Mouse (Mus musculus) lung, postnatal 10 days (tissue): ENCODE measurements around the gene Disc1.

Source experiments
- DNase-seq: peaks from one replicate; pipeline ENCODE4 v3.0.0; 2021

The Disc1 gene

DNA sequence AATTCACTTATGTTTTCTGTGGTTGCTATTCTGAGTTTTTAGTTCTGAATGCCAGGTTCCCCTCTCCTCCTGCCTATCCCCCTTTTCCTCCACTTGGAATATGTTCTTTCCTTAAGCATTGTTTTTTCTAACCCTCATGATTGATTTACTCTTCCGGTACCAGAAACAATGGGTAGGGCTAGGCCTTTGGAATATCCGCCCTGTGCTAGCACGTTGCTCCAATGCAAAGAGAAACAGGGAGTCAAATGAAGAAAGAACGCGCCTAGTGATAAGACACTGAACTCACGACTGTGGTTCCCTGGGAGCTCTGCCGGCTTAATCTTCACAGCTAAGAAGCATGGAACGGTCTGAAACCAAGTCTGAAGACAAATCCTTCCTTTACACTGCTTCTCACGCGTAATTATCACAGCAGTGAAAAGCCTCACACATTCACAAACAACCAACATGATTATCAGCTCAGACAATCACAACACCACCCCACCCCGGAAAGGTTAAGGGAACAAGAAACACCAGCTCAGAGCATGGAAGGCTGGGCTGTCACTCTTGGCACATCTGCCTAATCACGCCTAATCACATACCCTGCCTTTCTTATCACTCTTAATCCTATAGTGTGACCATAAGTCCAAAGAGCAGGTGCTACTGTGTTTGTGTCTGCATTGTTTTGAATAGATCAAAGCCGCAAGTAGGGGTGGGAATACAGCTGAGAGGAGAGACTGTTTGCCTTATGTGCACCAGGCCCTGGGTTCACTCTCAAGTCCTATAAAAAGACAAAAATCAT, 218.3 kb downstream of the Disc1 start:
- DNase-seq: no peak

DNA sequence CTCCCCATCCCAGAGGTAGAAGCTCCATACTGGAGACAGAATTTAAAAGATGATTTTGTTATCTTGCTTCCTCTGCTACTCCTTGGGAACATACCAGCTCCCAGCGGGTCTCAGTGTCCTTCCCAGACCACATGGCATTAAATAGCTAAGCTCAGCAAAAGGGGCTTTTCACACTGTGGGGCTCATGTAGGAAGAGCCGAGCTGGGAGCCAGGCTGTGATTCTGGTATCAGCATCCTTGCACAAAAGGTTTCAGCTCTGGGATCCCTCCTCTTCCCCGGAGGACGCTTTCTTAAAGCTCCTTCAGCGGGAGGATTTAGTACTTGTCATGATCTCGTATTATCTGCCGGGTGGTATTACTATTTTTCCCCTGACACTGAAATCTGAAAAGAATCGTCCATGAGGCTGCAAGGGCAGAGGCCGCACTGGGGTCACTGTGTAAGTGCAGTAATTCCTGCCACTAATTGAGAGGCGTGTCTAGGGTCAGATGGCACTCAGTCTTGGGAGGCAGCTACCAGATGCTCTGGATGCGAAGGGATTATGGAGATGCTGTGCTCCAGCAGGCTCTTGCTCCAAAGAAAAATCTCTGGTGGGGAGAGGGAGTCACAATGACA, 223.2 kb downstream of the Disc1 start:
- DNase-seq: no peak

DNA sequence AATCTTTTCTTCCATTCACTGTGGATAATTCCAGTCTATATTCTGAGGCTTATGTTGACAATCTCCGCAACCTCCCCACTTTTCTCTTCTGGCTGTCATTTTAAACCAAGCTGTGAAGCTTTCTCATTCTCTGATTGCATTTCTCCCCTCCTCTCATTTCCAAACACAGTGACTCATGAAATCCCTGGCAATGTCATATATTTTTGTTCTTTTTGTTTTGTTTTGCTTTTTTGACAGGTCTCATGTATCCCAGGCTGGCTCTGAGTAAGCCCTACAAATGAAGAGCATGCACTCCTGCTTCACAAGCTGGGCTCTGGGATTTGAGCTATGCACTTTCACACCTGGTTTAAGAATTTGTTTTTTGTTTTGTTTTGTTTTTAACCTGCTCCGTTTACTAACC, 225.2 kb downstream of the Disc1 start:
- DNase-seq: no peak

DNA sequence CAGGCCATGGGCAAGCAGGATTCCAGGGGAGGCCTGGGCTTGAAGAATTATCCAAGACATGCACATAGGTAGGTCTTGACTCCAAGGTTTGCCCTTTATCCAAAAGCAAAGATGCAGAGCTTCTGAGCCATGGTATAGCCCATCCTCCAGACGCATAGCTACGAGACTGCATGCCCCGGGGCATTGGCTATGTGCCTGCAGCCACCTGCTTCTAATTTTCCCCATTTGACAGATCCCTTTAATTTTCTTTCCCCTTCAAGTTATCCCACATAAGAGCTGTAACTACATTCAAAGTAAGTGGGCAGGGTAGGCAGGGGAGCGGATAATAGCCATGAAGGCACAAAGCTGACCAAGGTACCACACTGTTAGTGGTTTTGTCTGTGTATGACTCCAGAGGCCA, 225.9 kb downstream of the Disc1 start:
- DNase-seq: no peak

DNA sequence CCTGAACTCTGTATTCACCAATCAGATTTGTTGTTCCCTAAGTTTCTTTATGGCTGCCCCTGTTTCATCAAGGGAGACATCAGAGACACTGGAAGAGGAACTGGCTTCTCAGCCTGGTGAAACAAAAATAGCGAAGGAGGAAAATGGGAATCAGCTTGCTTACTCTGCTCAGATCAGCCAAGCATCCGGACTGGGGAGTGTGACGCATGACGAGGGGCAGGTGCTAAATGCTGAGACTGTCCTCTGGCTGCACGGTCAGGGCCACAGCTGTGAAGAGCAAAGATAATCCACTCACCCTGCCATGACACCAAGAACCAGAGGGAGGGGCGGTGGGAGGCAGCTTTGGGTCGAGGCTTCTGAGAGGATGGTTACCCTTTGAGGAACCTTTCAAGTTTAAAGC, 228.5 kb downstream of the Disc1 start:
- peak; percentile 41 for DNase-seq

DNA sequence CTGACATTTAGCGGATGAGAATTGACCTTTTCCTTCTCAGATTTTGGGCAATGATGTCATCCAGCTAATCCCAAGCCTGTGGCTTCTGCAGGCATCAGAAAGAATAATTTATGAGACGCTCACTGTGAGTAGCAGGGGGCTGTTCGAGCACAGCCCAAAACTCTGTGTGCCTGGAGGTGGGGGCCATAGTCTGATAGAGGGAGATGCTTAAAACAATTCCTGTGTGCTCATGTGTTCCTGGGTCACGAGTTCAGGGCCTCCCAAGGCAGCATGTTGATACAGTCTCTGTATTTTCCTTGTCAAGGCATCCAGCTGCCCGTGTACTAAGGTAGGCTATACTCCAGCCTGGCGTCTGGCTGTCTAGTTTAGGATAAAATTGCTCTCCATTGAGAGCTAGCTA, 229.5 kb downstream of the Disc1 start:
- DNase-seq: no peak

DNA sequence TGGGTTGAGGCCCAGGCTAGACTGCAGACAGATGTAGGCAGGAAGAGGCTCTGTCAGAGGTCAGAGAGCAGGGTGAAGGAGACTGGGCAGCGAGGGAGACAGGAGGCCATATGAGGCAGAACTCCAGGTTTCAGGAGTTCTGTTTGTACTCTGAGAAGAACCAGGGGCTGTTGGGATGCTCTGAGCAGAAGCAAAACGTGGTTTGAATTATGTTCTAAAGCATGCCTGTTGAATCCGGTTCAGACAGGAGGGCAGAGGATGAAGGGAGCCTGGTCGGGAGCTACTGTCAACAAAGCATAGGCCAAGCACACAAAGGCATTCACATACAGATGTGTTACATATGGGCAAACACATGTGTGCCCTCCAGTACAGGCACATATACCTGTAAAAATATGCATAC, 230.9 kb downstream of the Disc1 start:
- DNase-seq: no peak

DNA sequence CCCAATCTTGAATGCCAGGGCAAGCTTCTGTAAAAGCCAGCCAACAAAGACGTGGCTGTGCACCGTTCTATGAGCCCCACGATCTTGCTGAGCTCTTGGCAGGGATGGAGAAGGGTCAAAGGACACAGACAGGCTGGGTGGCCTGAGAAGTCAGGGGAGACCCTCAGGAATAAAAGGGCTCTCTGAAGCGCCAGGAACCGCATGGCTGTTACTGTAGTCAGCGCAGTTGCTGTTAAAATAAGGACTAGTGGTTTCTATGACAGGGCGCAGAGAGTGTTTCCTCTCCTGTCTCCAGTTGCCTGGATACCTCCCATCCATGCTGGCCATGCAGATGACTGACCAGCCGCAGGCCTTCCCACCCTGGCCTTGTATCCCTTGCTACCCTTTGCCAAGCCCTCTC, 231.4 kb downstream of the Disc1 start:
- no peak for DNase-seq

DNA sequence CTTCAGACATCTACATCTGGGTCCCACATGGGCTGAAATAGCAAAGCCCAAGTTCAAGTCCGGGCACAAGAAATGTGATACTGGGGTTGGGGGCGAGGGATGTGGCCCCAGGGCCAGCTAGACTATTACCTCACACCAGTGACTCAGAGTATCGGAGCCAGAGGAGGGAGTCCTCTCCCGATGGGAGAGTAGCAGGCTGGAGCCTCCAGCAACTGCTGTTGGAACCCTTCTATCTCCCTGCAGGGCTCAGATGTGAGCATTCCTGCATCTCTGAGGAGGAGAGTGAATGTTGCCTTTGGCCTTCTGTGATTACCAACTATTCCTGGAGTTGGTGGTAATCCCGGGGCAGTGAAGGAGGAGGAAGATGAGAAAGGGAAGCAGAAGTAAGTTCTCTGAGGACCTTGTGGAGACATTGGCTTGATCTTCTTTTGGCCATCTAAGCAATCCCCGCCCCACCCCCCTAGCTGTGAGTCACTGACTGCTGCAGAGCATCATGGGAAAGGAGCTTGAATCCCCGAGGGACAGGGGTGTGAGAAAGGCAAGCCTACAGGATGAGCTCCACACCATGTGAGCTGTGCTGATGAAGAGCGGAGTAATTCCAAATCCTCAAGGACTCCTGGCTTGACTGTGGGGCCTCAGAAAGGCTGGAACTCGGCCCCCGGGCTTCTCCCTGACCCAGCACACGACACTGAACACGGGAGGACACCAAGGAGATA, 232.1 kb downstream of the Disc1 start:
- peak; percentile 83 for DNase-seq

DNA sequence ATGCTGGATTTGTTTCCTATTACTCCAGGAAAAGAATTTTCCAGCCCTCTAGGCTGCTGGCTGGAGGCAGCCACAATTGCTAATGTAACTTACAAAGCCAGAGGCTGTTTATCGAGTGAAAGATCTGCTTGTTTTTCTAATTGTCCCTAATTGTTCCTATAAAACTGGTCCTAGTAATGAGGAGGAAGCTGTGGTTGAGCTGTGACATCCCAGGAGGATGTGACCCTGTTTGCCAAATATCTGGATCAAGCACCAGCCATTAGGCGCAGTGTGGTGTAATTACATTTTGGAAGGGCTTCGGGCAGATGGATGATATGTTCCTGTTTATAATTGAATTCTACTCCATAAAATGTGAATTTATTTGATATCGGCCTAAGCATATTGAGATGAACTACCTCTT, 233.3 kb downstream of the Disc1 start:
- DNase-seq: no peak

DNA sequence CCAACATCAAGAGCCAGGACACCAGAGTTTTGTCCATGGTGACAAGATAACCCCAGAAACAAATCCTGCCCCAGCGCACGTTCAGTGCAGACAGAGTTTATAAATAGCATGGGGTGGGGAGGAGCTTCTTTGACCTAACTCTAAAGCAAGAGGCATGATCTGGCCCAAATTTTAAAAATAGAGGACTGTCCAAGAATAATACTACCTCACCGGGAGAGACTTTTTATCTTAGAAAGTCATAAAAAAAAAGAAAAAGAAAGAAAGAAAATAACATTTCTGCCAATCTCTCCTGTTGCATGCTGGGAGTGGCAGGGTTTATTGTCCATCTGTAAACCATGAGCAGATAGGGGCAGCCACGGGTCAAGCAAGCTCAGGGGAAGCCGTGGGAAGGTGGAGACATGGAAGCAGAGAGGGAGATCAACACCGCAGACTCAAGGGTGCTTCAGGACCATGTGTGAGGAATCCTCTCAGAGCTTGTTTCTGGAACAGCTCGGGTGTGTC, 233.9 kb downstream of the Disc1 start:
- DNase-seq: peak; percentile 10

DNA sequence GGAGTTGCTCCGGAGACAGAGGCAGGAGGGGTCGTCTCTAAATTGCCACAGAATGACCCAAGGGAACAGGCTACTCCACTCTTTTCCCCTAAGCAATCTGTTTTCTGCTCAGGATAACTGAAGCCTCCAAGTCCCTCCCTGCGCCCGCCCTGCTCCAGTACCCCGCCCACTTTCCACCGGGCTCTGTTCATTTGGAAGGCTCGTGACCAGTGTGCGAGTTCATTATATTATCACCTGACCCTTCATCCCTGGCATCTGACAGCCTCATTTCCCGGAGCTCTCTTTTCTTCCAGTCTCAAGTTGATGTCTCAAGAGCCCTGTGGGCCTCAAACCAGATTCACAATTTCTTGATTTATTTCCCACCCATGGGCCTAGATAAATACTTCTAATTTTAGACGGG, 237.5 kb downstream of the Disc1 start:
- peak; percentile 30 for DNase-seq

DNA sequence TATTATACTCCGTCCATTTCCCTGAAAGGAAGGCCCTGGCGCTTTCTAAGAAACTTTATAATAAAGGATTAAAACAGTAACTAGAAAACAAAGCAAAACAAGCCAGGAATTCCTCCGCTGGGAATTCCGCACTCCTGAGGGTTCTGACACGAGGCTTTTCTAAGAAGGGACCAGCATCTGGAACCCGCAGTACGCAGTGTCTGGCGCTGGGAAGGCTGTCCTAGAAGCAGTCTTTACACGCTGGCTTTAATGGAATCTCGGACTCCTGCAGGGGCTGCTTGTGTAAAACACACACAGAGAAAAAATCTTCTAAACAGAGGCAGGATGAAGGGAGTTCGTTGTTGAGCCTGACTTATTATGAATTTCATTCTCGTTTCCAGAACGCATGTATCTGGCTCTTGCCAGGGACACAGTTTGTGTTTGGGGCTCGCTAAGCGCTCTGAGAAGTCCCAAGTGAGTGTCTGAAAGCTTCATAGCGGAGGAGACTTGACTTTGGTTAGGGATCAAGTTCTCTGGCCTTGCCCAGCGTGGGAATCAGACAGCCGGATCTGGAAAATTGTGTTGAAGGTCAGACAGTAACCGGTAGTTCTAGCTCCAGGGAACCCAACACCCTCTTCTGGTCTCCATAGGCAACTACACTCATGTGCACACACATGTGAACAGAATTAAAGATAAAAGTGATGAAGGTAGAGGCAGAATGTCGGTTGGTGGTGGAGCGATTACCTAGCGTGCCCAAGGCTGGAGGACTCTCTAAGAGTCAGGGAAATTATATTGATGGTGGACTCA, 238.1 kb downstream of the Disc1 start:
- peak; percentile 42 for DNase-seq

DNA sequence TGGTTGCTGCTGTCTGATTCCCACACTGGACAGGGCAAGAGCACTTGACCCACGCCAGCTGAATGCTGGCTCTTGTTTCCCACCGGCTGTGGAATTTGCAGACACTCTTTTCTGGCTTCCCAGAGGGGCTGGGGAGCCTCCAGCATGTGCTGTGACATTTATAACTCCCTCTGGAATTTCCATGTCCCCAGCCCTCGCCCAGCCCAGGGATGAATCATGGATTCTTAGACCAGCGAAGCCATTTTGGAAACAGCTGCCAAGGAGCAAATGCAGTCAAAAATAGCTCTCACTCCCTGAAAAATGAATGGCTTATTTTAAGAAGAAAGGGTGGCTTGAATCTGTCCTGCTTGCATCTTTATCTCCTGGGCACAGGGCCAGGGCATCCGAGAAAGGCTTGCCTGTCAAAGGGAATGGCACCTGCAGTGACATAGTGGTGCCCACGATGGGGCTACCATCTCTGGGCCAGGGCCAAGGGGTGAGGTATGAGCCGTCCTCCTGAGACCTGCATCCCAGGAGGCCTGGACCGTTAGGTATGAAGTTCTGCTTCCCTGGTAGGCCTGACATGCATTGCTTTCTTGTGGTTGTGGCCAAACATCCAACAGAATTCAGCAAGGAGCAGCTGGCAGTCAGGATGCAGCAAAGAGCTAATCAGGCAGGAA, 239.1 kb downstream of the Disc1 start:
- DNase-seq: peak; percentile 87

DNA sequence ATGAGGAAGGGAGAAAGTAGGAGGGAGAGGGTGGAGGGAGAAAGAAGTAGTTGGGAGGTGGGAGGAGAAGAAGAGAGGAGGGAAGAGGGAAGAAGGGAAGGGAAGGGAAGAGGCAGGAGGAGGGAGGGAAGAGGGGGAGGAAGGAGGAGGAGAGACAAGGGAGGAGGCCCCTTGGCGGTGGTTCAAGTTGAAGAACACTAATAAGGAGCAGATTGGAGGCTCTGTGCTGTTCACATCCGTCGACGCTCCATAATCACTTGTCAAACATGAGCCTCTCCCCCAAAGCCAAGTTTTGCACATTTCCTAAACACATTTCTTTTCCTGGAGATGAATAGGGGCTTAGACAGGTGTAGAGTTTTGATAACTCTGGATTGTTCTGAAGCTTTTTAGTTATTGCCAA, 245.3 kb downstream of the Disc1 start:
- DNase-seq: peak; percentile 52

DNA sequence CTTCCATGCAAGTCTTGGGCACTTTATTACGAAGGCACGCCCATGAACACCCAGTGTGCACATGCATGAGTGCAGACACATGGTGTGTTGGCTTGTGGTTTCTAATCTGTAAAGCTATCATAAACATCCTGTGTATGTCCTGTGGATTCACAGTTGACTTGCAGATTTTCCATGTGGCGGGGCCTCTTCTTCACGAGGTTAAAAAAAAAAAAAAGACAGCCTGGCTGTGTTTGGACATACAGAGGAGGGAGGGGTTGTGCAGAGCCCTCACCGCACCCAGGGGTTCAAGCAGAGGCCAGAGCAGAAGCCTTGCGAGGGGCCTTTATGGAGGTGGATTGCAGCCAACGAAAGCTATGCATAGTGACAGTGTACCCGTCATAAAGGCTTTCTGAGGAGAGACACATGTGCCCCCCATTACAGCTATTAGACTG, 248.0 kb downstream of the Disc1 start:
- no peak for DNase-seq

DNA sequence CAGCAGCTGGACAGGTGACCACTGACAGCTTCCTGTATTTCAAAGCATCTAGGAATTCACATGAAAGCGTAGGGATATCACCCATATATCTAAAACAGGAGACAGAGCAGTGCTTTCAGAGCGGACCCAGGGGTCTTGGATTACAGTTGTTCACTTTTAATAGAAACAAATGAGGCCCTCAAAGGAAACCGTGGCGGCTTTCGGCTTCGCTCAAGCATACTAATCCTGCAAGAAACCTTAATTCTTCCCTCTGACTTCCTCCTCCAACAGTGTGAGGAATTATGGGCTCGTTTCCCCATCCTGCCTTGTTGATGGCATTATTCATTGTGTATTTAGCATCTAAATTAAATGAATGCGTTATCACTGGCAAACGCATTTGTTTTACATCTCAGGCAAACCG, 252.7 kb downstream of the Disc1 start:
- no peak for DNase-seq

DNA sequence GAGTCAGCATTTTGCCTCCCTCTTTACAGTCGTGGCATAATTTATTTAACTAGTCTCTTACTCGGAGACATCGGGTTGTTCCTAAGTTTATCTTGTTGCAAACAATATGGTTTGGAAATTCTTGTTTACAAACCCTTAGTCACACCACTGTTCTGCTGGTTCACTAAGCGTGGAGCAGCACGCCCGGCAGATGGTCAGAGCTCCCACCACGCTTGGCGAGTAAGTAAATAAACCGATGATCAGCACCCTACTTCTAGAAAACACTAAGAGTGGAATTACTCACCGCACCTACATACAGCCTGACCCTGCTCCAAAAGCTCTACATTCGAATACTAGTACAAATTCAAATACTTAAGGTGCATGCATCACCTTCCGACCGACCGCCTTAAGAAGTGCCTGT, 256.0 kb downstream of the Disc1 start:
- DNase-seq: no peak
